Mouse (Mus musculus): ENCODE measurements around the gene Ppp1r36.

- TF ChIP-seq CTCF (IDR thresholded peaks at IDR 0.05; ENCODE audit: extremely low read depth, insufficient read length, insufficient replicate concordance, low read depth, low read length): no peak
- no peak for TF ChIP-seq POLR2A (IDR thresholded peaks at IDR 0.05; ENCODE audit: low read depth, low read length)
These were observed 14.1 kb upstream of the Ppp1r36 start for GRCm38 (mm10) chr12:76402991-76403885.

Data from small intestine, adult 2 months (tissue).